Mouse (Mus musculus) MEL (cell line): ENCODE measurements around the gene Tnf. TPM values are rescaled to one million over a fixed set of nuclear protein-coding genes. Genes with fewer than 3 reads are reported as not detected.
A peak's percentile ranks its signal among the peaks of the same experiment; 100 is the strongest.

Experiments used
- DNase-seq: peaks from one replicate; pipeline ENCODE4 v3.0.0; 2011; ENCODE audit warnings: low read depth, low spot score
- H3K27ac ChIP-seq: 2 replicates; pipeline ENCODE4 v1.5.1; 2012; ENCODE audit warnings: low read depth, mild to moderate bottlenecking, control low read depth, low read length, moderate library complexity; ENCODE audit not compliant: control insufficient read depth
- H3K27me3 ChIP-seq, 2 experiments: fragments of 150-350 bp in 1 of 2; sonication (generic) in 1 of 2; 2 replicates each; pipeline ENCODE4 v1.6.1; 2012; ENCODE audit warnings: low read length in 2 of 2, mild to moderate bottlenecking in 2 of 2, improper control_type of control experiment in 1 of 2, moderate library complexity in 1 of 2; ENCODE audit not compliant: insufficient read depth in 2 of 2, control insufficient read depth in 1 of 2
- H3K36me3 ChIP-seq, 2 experiments: 2 replicates each; pipeline ENCODE4 v1.6.1; 2012 to 2014; ENCODE audit warnings: low read length in 2 of 2, improper control_type of control experiment in 1 of 2, inconsistent platforms in 1 of 2, mild to moderate bottlenecking in 1 of 2; ENCODE audit not compliant: insufficient read depth in 2 of 2, control insufficient read depth in 1 of 2
- H3K4me1 ChIP-seq, 2 experiments: fragments of 150-350 bp in 1 of 2; sonication (generic) in 1 of 2; 2 replicates each; pipeline ENCODE4 v1.6.1; 2012; ENCODE audit warnings: low read length in 2 of 2, improper control_type of control experiment in 1 of 2, mild to moderate bottlenecking in 1 of 2; ENCODE audit not compliant: insufficient read depth in 2 of 2, control insufficient read depth in 1 of 2
- H3K4me3 ChIP-seq, 2 experiments: fragments of 150-350 bp in 1 of 2; sonication (generic) in 1 of 2; 2 replicates each; pipeline ENCODE4 v1.5.1; 2012; ENCODE audit warnings: low read depth in 2 of 2, low read length in 2 of 2, mild to moderate bottlenecking in 2 of 2, moderate library complexity in 2 of 2, control low read depth in 1 of 2, improper control_type of control experiment in 1 of 2; ENCODE audit not compliant: control insufficient read depth in 1 of 2, insufficient read depth in 1 of 2
- H3K79me2 ChIP-seq: 2 replicates; pipeline ENCODE4 v1.6.1; 2012; ENCODE audit warnings: mild to moderate bottlenecking, low read length, moderate library complexity; ENCODE audit not compliant: control insufficient read depth, poor library complexity, insufficient read depth
- H3K9ac ChIP-seq: 2 replicates; pipeline ENCODE4 v1.6.1; 2012; ENCODE audit warnings: low read depth, mild to moderate bottlenecking, control low read depth, low read length, moderate library complexity; ENCODE audit not compliant: control insufficient read depth, poor library complexity, severe bottlenecking
- H3K9me3 ChIP-seq: fragments of 150-350 bp; sonication (generic); replicated peaks from 2 replicates; pipeline ENCODE4 v1.6.1; 2012; ENCODE audit warnings: mild to moderate bottlenecking, low read length, improper control_type of control experiment, moderate library complexity; ENCODE audit not compliant: insufficient read depth
- BHLHE40 ChIP-seq: IDR thresholded peaks from 2 replicates; pipeline ENCODE4 v1.6.1; 2012; ENCODE audit warnings: low read depth, mild to moderate bottlenecking, inconsistent platforms, low read length, improper control_type of control experiment, borderline replicate concordance
- CHD1 ChIP-seq: IDR thresholded peaks from 2 replicates; pipeline ENCODE4 v1.6.1; 2012; ENCODE audit warnings: low read depth, mild to moderate bottlenecking, inconsistent platforms, low read length, improper control_type of control experiment
- CHD2 ChIP-seq: IDR thresholded peaks from 2 replicates; pipeline ENCODE4 v1.6.1; 2011; ENCODE audit warnings: low read length, improper control_type of control experiment
- CTCF ChIP-seq, 3 experiments: IDR thresholded peaks in 2 of 3; conservative IDR thresholded peaks in 1 of 3; 2 replicates each; pipeline ENCODE4 v1.5.1; 2011 to 2012; ENCODE audit warnings: low read length in 3 of 3, low read depth in 2 of 3, mild to moderate bottlenecking in 2 of 3, improper control_type of control experiment in 1 of 3, inconsistent platforms in 1 of 3, mixed read lengths in 1 of 3, moderate library complexity in 1 of 3; ENCODE audit not compliant: control insufficient read depth in 1 of 3, insufficient read depth in 1 of 3, poor library complexity in 1 of 3, severe bottlenecking in 1 of 3
- E2F4 ChIP-seq: IDR thresholded peaks from 2 replicates; pipeline ENCODE4 v1.6.1; 2011; ENCODE audit warnings: low read depth, low read length, improper control_type of control experiment, borderline replicate concordance
- ELF1 ChIP-seq: IDR thresholded peaks from 2 replicates; pipeline ENCODE4 v1.6.1; 2014; ENCODE audit warnings: low read depth, mild to moderate bottlenecking, inconsistent platforms, low read length, improper control_type of control experiment, moderate library complexity
- EP300 ChIP-seq, 2 experiments: IDR thresholded peaks; 2 replicates each; pipeline ENCODE4 v1.6.1; 2011; ENCODE audit warnings: improper control_type of control experiment in 2 of 2, low read length in 2 of 2, low read depth in 1 of 2, mild to moderate bottlenecking in 1 of 2
- ETS1 ChIP-seq: IDR thresholded peaks from 2 replicates; pipeline ENCODE4 v1.6.1; 2012; ENCODE audit warnings: low read depth, mild to moderate bottlenecking, inconsistent platforms, low read length, improper control_type of control experiment, moderate library complexity
- GATA1 ChIP-seq: IDR thresholded peaks from 2 replicates; pipeline ENCODE4 v1.6.1; 2011; ENCODE audit warnings: low read depth, low read length, improper control_type of control experiment
- HCFC1 ChIP-seq: IDR thresholded peaks from 2 replicates; pipeline ENCODE4 v1.6.1; 2012; ENCODE audit warnings: low read depth, mild to moderate bottlenecking, inconsistent platforms, low read length, improper control_type of control experiment, moderate library complexity
- JUND ChIP-seq: IDR thresholded peaks from 2 replicates; pipeline ENCODE4 v1.6.1; 2011; ENCODE audit warnings: low read depth, mild to moderate bottlenecking, improper control_type of control experiment, low read length
- MAFK ChIP-seq: IDR thresholded peaks from 2 replicates; pipeline ENCODE4 v1.6.1; 2011; ENCODE audit warnings: low read depth, mild to moderate bottlenecking, low read length, improper control_type of control experiment, borderline replicate concordance
- MAX ChIP-seq: IDR thresholded peaks from 2 replicates; pipeline ENCODE4 v1.6.1; 2011; ENCODE audit warnings: low read length, improper control_type of control experiment
- MAZ ChIP-seq: IDR thresholded peaks from 2 replicates; pipeline ENCODE4 v1.6.1; 2012; ENCODE audit warnings: low read depth, mild to moderate bottlenecking, inconsistent platforms, low read length, improper control_type of control experiment
- MEF2A ChIP-seq: IDR thresholded peaks from 2 replicates; pipeline ENCODE4 v1.6.1; 2014; ENCODE audit warnings: low read depth, mild to moderate bottlenecking, inconsistent platforms, low read length, improper control_type of control experiment; ENCODE audit not compliant: poor library complexity, insufficient replicate concordance, severe bottlenecking; ENCODE audit errors: extremely low read depth
- MXI1 ChIP-seq: IDR thresholded peaks from 2 replicates; pipeline ENCODE4 v1.6.1; 2011; ENCODE audit warnings: mild to moderate bottlenecking, low read depth, low read length, improper control_type of control experiment
- MYB ChIP-seq: IDR thresholded peaks from 2 replicates; pipeline ENCODE4 v1.6.1; 2011; ENCODE audit warnings: mild to moderate bottlenecking, low read depth, low read length, improper control_type of control experiment
- MYC ChIP-seq: IDR thresholded peaks from 2 replicates; pipeline ENCODE4 v1.6.1; 2011; ENCODE audit warnings: low read depth, mild to moderate bottlenecking, low read length, improper control_type of control experiment, moderate library complexity
- NELFE ChIP-seq: IDR thresholded peaks from 2 replicates; pipeline ENCODE4 v1.6.1; 2011; ENCODE audit warnings: low read depth, low read length, improper control_type of control experiment
- NRF1 ChIP-seq: IDR thresholded peaks from 2 replicates; pipeline ENCODE4 v1.6.1; 2014; ENCODE audit warnings: low read depth, mild to moderate bottlenecking, inconsistent platforms, low read length, improper control_type of control experiment, moderate library complexity; ENCODE audit not compliant: poor library complexity, insufficient read depth, severe bottlenecking
- POLR2A ChIP-seq, 2 experiments: IDR thresholded peaks; 2 replicates each; pipeline ENCODE4 v1.6.1; 2011 to 2012; ENCODE audit warnings: low read length in 2 of 2, mild to moderate bottlenecking in 2 of 2, control low read depth in 1 of 2, improper control_type of control experiment in 1 of 2, low read depth in 1 of 2, moderate library complexity in 1 of 2; ENCODE audit not compliant: control insufficient read depth in 1 of 2, insufficient read depth in 1 of 2, poor library complexity in 1 of 2
- POLR2AphosphoS2 ChIP-seq: IDR thresholded peaks from 2 replicates; pipeline ENCODE4 v1.6.1; 2011; ENCODE audit warnings: low read length, improper control_type of control experiment
- POLR2AphosphoS5 ChIP-seq: IDR thresholded peaks from 2 replicates; pipeline ENCODE4 v1.6.1; 2012; ENCODE audit warnings: low read depth, borderline replicate concordance, mild to moderate bottlenecking, inconsistent platforms, low read length, moderate library complexity, mixed read lengths
- RAD21 ChIP-seq: IDR thresholded peaks from 2 replicates; pipeline ENCODE4 v1.6.1; 2011; ENCODE audit warnings: mild to moderate bottlenecking, low read depth, low read length, improper control_type of control experiment
- RCOR1 ChIP-seq: IDR thresholded peaks from 2 replicates; pipeline ENCODE4 v1.6.1; 2012; ENCODE audit warnings: low read depth, mild to moderate bottlenecking, inconsistent platforms, low read length, improper control_type of control experiment
- SIN3A ChIP-seq: IDR thresholded peaks from 2 replicates; pipeline ENCODE4 v1.6.1; 2012; ENCODE audit warnings: low read length, improper control_type of control experiment, inconsistent platforms
- SMC3 ChIP-seq: IDR thresholded peaks from 2 replicates; pipeline ENCODE4 v1.6.1; 2011; ENCODE audit warnings: low read depth, low read length, improper control_type of control experiment
- TAL1 ChIP-seq: IDR thresholded peaks from 2 replicates; pipeline ENCODE4 v1.6.1; 2012; ENCODE audit warnings: mild to moderate bottlenecking, inconsistent platforms, low read length, moderate library complexity, mixed read lengths
- TBP ChIP-seq: IDR thresholded peaks from 2 replicates; pipeline ENCODE4 v1.8.0; 2011; ENCODE audit warnings: low read depth, low read length, improper control_type of control experiment
- UBTF ChIP-seq: IDR thresholded peaks from 2 replicates; pipeline ENCODE4 v1.6.1; 2012; ENCODE audit warnings: low read depth, mild to moderate bottlenecking, inconsistent platforms, low read length, improper control_type of control experiment, moderate library complexity, borderline replicate concordance; ENCODE audit not compliant: insufficient read depth
- USF1 ChIP-seq: IDR thresholded peaks from 2 replicates; pipeline ENCODE4 v1.6.1; 2014; ENCODE audit warnings: low read depth, mild to moderate bottlenecking, inconsistent platforms, low read length, improper control_type of control experiment, moderate library complexity
- USF2 ChIP-seq, 2 experiments: IDR thresholded peaks; 2 replicates each; pipeline ENCODE4 v1.6.1; 2011 to 2012; ENCODE audit warnings: improper control_type of control experiment in 2 of 2, low read length in 2 of 2, borderline replicate concordance in 1 of 2, inconsistent platforms in 1 of 2, low read depth in 1 of 2, mild to moderate bottlenecking in 1 of 2; ENCODE audit not compliant: insufficient read depth in 1 of 2
- ZC3H11A ChIP-seq: IDR thresholded peaks from 2 replicates; pipeline ENCODE4 v1.6.1; 2012; ENCODE audit warnings: low read depth, mild to moderate bottlenecking, inconsistent platforms, low read length, improper control_type of control experiment
- ZKSCAN1 ChIP-seq: IDR thresholded peaks from 2 replicates; pipeline ENCODE4 v1.6.1; 2012; ENCODE audit warnings: low read depth, mild to moderate bottlenecking, inconsistent platforms, low read length, improper control_type of control experiment, moderate library complexity
- ZMIZ1 ChIP-seq: IDR thresholded peaks from 2 replicates; pipeline ENCODE4 v1.6.1; 2012; ENCODE audit warnings: low read depth, mild to moderate bottlenecking, inconsistent platforms, low read length, improper control_type of control experiment, moderate library complexity
- ZNF384 ChIP-seq: IDR thresholded peaks from 2 replicates; pipeline ENCODE4 v1.6.1; 2012; ENCODE audit warnings: low read depth, mild to moderate bottlenecking, inconsistent platforms, low read length, improper control_type of control experiment
- polyA plus RNA-seq, 2 experiments: library from polyadenylated mRNA; stranded (reverse) in 1 of 2; unstranded in 1 of 2; fragments of >175 nt in 1 of 2; fragments of >200 nt in 1 of 2; gene quantifications; 2 replicates each; pipeline versions ENCODE4 v1.2.1 to v1.2.4; 2012; ENCODE audit warnings: low replicate concordance in 2 of 2, low read depth in 1 of 2; ENCODE audit not compliant: insufficient read length in 2 of 2, insufficient read depth in 1 of 2, missing spikeins in 1 of 2
- total RNA-seq: library from RNA; depleted of rRNA; stranded (reverse); fragments of 300-350 nt; gene quantifications from 2 replicates; pipeline ENCODE4 v1.2.3, GENCODE M21; 2012

The Tnf gene
- total and polyA plus RNA-seq, 3 experiments: 1.2 to 2.0 TPM; not detected in 1

DNA sequence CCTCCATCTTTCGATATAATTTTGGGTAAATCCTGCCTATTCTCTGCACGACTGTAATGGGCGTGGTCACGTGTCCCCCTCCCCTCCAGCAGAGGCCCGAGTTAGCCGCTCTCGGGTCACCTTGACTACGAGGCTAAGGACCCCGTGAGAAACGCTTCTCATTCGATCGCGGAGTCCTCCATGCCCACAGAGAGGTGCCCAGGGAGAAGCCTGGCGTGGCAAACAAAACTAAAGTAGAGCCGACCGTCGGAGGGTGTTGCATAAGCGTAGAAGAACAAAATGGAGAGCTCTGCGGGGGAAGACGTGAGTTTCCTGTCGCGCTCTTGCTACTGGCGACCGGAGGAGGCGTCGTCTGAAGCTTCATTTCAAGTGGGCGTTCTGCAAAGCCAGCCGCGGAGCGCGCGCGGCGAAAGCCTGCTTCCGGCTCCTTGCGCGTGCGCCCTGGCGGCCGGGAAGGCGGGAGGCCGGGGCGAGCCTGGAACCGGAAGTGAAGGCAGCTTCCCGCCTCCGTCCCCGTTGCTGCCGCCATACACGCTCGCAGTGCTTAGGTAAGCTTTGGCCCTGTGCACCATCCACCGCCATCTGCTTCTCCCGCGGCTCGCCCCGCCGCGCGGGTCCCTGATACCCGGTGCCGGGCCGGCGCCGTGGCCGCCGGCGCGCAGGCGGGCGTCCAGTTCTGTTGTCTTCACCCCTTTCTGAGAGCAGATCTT, 39.7 kb upstream of the Tnf start, which contains the start of gene Ddx39b:
Gene Ddx39b, plus strand, starts transcription at position 442 of the 710 bp plus-strand sequence.
- DNase-seq: peak; percentile 97
- Histone ChIP-seq H3K27ac (peak within 1 kb of the TSS; percentile 98), H3K27me3 (no peaks in the 10 kb centered on the region), H3K9me3 (no peaks in the 10 kb centered on the region), H3K4me3 (peak within 1 kb of the TSS; percentile 79 to 95), H3K4me1 (peaks cover 5 to 28% of the 10 kb centered on the region in 2 experiments; a peak in 3 of 4 replicates), H3K79me2 (peaks cover 49% of the 10 kb centered on the region), H3K9ac (peak within 1 kb of the TSS; percentile 96), H3K36me3 (peaks cover 17 to 31% of the 10 kb centered on the region in 2 experiments)
- no peak for TF ChIP-seq GATA1
- no peak for TF ChIP-seq JUND
- no peak for TF ChIP-seq CHD1
- no peak for TF ChIP-seq MYB
- peak; percentile 99 for TF ChIP-seq MAX
- TF ChIP-seq BHLHE40: no peak
- TF ChIP-seq TAL1: no peak
- no peak for TF ChIP-seq RCOR1
- no peak for TF ChIP-seq ETS1
- peak; percentile 87 for TF ChIP-seq HCFC1
- TF ChIP-seq USF1: peak; percentile 98
- peak; percentile 95 for TF ChIP-seq SIN3A
- 0 out of 2 replicates have a peak, but pooled peaks have one; percentile 6 for TF ChIP-seq MAZ
- no peak for TF ChIP-seq MEF2A
- TF ChIP-seq ZMIZ1: no peak
- TF ChIP-seq SMC3: no peak
- no peak for TF ChIP-seq MAFK
- peak; percentile 96 for TF ChIP-seq MYC
- no peak for TF ChIP-seq ZNF384
- no peak for TF ChIP-seq CHD2
- peak; percentile 94 for TF ChIP-seq MXI1
- TF ChIP-seq UBTF: no peak
- TF ChIP-seq USF2 (IDR thresholded peaks at IDR 0.05; ENCODE audit: borderline replicate concordance in 1 of 2, insufficient read depth in 1 of 2, low read depth in 1 of 2, low read length in 2 of 2): peak; percentile 40 to 84; a peak in 2 of 4 replicates
- TF ChIP-seq RAD21: no peak
- TF ChIP-seq POLR2AphosphoS2: 0 out of 2 replicates have a peak, but pooled peaks have one; percentile 51
- peak; percentile 92 for TF ChIP-seq NRF1
- TF ChIP-seq EP300 (IDR thresholded peaks at IDR 0.05; ENCODE audit: low read depth in 1 of 2, low read length in 2 of 2): no peak
- peak; percentile 77; the same call in 1 of the 2 replicates for TF ChIP-seq TBP
- TF ChIP-seq ELF1: peak; percentile 95
- no peak for TF ChIP-seq ZKSCAN1
- no peak for TF ChIP-seq ZC3H11A
- no peak for TF ChIP-seq CTCF (IDR thresholded peaks at IDR 0.05 in 2 of 3, conservative IDR thresholded peaks at IDR 0.05 in 1 of 3; ENCODE audit: control insufficient read depth in 1 of 3, insufficient read depth in 1 of 3, low read depth in 2 of 3, low read length in 3 of 3, poor library complexity in 1 of 3, severe bottlenecking in 1 of 3)
- TF ChIP-seq NELFE: peak; percentile 86
- peak; percentile 97 for TF ChIP-seq E2F4
- TF ChIP-seq POLR2A (IDR thresholded peaks at IDR 0.05; ENCODE audit: control insufficient read depth in 1 of 2, insufficient read depth in 1 of 2, low read depth in 1 of 2, low read length in 2 of 2, poor library complexity in 1 of 2): peak; percentile 31 to 85; a peak in 3 of 4 replicates
- TF ChIP-seq POLR2AphosphoS5: no peak
